Mouse (Mus musculus): ENCODE data around the gene Sp7.

Sp7 gene

DNA sequence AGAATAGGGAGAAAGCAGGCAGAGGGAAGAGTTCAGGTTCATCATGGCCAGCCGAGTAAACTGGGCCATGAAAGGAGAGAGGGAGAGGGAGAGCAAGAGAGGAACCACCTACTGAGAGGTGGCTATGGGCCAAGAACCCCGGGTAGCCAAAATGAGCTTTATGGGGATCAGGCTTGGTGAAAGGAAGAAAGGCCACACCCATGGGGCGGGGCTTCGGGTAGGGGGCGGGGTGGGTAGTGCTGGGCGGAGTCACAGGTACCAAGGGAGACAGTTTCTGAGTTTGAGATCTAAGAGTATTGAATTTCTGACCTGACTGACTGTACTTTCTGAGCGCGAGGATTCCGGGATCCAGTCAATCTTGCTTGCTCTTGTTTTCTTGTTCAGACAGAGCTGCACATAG is 19.7 kb upstream of the Sp7 start:
- no peak for DNase-seq (ENCODE audit: low read depth)

DNA sequence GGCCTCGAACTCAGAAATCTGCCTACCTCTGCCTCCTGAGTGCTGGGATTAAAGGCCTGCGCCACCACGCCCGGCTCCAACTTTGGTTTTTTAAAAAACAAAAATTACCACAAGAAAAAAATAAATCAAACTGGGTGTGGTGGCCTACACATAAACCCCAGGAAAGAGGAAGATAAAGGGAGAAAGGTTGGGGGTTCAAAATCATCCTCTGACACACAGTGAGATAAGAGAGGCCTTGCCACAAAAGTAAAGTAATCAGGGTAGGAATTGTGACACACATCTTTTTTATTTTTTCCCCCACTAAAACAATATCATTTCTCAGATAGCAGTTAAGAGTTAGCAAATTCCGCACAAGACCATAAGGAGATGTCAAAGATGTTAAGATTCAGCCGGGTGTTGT is 16.7 kb upstream of the Sp7 start:
- no peak for DNase-seq (ENCODE audit: low read depth)

DNA sequence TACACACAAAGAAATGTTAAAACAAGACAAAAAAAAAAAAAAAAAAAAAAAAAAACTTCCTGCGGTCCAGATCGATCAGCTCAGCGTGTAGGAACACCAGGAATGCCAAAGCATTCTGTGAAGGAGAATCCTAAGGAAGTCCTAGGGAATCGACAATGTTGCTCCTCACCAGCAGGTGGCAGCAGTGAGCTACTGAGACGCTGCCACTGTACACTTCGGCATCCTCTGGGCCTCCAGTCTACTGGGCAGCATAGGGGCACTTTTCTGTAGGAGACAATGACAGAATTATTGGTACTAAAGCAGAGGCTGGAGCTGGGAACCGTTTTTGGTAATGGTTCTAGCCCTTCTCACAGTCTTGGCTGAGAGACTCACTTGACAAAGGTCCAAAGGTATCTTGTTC is 14.6 kb upstream of the Sp7 start:
- peak; percentile 95 for DNase-seq (ENCODE audit: low read depth)

DNA sequence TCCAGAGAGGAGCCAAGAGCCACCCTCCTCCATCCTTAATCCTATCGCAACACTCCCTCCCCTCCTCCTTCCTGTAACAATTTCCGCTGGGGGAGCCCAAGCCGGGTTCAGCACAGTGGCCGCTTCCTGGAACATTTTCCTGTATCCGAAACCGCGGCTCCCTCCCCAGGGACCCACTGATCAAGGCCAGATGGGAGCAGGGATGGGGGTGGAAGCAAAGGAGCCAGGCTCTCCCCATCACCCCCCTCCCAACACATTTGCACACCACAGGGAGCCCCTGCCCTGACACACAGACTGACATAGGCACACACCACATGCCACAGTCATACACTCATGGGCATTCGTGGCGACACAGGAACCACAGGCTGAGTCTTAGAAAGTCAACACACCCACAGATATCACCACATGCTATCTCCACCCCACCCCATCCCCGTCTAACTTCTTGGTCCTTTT is 10.9 kb upstream of the Sp7 start:
- DNase-seq (ENCODE audit: low read depth), result peak; percentile 93

DNA sequence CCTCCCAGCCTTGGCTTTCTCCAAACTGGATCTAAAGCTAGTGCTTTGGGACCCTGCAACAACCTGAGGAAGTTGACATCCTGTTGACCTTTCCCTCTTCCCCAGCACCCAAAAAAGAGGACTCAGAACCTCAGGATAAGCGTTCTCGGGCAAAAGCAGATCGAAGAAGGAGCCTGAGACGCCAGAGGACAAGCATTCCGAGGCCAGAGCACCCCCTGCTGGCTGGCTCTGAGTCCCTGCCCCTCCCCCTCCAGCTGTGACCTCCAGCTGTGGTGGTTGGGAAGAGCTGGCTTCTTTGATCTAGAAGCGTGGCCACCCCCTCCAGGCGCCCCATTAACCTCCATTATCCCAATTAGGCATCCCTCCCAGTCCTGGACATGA is 10.2 kb upstream of the Sp7 start:
- peak; percentile 96 for DNase-seq (ENCODE audit: low read depth)

DNA sequence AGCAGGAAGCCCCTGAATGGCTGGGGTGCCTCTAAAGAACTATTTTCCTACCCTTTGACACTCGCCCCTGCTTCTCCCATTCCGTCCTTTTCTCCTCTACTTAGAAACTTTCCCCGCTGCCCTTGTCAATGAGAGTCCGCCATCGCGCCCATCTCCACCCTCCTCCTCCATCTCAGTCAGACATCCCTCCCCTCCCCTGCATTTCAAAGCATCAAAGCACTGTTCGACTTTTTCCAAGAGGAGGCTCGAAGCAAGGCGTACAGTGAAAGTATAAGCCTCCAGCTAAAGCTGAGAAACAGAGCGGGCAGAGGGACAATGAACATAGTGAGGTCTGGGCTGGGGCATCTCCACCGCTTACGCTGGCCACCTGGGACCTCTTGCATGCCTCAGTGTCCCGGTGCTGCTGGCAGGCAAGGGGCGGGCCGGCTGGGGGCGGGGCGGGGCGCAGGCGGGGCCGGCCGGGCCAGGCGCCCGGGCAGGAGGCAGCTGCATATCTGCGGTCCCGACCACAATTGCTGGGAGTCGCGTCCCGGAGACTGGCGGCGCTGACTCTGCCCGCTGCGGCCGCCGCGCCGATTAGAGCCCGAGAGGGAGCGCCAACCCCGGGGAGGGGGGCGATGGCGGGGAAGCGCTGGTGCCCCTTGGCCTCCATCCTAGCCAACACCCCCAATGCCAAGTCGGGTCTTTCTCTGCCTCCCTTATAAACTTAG is 9.6 kb upstream of the Sp7 start:
- peak; percentile 78 for DNase-seq (ENCODE audit: low read depth)

DNA sequence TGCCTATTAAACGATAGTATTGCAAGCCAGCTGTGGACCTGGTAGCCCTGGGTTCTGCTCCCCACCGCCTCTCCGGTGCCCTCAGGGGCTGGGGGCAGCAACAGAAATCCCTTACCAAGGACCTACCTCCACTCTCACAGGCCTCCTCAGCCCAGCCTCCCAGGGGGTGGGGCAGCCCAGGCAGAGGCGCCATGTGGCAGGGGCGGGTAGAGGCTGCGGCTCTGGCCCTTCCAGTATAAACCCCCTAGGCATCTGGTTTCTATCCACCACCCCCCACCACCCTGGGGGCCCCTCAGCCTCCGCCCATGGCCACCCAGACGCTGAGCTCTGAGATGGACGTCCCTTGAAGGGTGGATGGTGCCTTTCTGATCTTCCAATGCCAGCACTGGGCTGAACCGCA is 3.7 kb upstream of the Sp7 start:
- DNase-seq (ENCODE audit: low read depth), result no peak

DNA sequence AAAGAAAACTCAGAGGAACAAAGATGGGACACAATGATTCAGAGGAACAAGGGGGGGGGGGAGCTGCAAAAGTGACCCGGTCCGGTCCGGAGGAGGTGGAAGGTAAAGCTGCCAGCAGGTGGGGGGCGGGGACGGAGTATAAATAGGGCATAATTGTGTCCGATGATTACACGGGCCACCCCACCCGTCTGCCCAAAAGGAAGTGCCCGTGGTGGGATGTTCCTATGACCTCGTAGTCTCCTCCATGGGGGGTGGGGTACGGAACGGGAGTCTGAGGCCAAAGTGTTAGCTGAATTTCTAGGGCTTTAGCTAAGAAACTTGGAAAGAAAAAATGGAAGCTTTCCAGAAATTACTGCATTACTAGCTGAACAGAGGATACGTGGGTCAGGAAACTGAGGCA is 3.0 kb upstream of the Sp7 start:
- DNase-seq (ENCODE audit: low read depth), result no peak

DNA sequence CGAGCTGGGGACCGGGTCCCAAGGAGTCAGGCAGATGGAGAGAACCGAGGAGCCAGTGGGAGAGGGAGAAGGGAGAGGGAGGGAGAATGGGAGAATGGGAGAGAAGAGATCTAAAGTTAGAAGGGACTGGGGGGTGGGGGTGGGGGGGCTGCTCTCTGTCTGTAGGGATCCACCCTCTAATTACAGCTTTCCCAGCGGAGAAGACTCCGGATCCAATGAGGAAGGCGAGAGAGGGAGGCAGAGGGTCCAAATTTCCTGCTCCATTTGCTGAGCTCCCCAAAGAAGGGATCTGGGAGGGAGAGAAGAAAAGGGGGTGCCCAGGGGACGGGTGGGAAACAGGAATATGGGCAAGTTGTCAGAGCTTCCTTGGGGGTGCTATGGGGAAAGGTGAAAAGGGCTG is 744 bp downstream of the Sp7 start:
- DNase-seq (ENCODE audit: low read depth), result no peak

DNA sequence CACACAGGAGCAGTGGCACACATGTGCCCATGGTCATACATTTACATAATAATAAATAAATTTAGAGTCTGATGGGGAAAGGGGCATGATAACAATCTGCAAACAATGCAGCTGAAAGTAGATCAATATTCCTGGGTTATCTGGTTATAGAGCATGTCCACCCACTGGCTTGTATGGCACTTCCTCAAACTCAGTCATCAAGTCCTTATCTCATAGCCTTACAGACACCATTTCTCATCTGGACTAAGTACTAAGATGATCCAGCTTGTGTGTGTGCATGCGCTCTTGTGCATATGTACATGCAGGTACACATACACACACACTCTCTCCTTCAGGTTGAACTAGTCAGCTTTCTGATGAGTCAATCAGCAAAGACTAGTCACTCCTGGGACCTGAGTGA is 2.3 kb downstream of the Sp7 start:
- no peak for DNase-seq (ENCODE audit: low read depth)

DNA sequence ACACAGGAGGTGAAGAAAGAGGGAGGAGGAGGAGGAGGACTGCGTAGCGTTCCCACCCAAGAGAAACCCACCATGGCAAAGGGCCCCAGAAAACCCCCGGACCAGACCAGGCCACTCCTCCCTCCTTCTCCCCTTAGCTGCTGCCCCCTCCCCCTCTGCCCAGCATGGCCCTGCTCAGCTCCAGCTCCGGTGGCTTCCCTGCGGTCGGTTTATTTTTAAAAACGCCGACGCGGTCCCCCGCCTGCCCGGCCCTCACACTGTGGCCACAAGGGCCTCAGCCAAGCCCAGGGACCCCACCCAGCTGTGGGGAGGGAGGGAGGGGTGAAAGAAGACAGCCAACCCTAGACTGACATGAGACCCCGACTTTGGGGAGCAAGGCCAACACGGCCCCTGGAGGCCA is 4.3 kb downstream of the Sp7 start:
- DNase-seq (ENCODE audit: low read depth), result no peak

DNA sequence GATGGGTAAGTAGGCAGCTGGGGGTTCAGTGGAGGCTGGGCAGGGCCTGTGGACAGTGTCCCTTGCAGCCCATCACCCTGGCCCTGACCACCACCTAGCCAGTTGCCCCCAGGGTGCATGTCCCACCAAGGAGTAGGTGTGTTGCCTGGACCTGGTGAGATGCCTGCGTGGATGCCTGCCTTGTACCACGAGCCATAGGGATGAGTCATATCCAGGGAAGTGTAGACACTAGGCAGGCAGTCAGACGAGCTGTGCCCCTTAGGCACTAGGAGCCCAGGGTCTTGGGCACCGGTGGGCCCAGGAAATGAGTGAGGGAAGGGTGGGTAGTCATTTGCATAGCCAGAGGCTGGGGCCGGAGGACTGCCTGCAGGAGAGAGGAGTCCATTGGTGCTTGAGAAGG is 8.1 kb downstream of the Sp7 start:
- no peak for DNase-seq (ENCODE audit: low read depth)

DNA sequence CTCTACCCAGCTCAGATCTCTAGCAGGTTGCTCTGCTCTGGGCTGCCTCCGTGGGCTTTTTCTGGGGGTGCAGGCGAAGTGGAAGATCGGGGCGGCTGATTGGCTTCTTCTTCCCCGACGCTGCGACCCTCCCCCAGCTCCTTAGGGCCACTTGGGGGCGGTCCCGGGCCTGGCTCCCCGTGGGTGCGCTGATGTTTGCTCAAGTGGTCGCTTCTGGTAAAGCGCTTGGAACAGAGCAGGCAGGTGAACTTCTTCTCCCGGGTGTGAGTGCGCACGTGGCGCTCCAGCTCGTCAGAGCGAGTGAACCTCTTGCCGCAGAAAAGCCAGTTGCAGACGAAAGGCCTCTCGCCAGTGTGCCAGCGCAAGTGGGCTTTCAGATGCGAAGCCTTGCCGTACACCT is 8.9 kb downstream of the Sp7 start:
- DNase-seq (ENCODE audit: low read depth), result no peak

DNA sequence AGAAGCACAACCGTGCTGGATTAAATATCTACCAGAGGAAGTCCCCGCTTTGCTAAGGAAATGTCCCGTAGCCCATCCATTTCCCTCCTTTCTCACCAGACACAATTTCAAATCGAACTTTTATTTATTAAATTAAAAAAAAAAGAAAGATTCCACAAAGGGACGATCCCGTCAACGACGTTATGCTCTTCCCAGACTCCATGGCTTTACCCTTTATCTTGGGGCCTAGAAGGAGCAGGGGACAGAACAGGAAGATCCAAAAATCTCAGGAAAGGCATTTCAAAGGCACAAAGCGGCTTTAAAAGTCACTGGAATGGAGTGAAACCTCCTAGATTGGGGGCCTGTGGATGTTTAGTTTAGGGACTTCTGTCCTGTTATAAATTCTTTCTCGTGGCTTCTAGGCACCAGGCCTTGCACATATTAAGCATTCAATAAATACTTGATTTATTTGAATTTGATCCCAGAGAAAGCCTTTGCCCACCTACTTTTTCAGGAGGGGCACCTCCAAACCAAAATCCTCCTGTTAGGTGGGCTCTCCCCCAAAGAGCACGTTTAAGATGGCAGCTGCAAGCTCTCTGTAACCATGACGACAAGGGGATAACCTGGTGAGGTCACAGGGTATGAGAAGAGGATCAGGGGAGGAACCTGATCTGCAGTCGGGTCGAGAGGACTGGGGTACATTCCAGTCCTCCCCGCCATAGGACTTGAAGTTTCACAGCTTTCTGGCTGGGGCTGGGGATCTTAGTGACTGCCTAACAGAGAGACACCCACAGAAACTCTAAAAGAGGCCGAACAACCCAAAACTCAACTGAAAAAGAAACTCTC is 10.3 kb downstream of the Sp7 start:
- DNase-seq (ENCODE audit: low read depth), result no peak

DNA sequence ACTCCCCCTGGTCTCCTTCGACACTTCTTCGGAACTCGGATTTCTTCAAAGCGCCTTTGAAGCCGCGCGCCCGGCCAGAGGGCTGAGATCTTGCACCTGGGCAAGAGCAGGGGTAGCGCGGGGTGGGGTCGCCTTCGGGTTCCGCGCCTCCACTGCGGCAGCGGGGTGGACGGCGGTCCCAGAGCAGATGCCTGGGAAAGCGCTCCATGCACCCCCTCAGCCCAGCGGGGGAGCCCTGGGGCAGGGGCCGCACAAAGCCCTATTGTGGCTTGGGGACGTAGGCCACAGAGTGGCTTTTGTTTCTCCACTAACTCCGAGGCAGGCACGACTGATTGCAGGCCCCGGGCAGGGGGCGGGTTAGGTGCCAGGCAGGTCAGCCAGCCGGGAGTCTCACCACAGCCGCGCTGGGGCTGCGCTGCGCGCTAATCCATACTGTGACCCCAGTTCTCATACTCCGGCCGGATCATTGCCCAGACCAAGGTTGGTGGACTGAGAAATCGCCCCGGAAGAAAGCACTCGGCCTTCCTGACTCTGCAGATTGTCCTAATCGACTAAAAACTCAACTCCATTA is 11.0 kb downstream of the Sp7 start:
- no peak for DNase-seq (ENCODE audit: low read depth)

DNA sequence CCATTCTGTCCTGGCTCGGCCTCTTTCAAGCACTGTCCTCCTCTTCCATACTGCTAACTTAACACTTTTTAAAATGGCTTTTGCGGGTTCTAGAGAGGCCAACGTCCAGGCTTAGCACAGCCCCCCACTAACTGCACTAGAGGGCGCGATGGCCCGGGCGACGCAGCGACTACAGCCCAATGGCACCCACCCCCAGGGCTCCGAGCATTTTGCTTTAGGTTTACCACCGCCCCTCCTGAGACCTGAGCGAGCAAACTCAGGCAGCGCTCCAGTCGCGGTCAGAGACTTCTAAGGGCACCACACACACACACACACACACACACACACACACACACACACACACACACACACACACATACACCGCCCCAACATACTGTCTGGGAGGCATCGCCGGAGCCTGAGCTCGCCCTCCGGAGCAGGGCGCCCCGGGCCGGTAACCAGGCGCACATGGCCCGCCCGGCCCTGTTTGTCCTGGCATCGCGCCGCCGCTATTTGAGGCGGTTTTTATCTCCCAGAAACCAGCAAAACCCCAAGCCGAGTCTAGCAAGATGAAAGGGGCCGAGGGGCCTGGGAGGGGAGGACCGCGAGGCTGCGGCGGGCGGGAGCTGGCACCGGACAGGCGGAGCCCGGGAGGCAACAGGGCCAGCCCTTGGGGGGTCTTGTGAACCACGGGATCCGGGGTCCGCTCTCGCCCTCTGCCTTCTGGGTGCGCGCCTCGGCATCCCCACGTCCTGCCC is 11.7 kb downstream of the Sp7 start:
- no peak for DNase-seq (ENCODE audit: low read depth)

DNA sequence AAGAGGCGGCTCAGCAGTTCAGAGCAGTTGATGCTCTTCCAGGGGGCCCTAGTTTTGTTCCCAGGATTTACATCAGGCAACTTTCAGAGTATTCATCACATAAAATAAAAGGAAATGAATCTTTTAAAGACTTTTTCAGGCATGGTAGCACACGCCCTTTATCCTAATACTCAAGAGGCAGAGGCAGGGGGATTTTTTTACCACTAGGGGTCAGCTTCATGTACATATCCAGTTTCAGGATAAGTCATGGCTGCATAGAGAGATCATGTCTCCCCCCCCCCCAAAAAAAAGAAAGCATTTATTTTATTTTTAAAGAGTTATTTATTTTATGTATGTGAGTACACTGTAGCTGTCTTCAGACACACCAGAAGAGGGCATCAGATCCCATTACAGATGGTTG is 13.0 kb downstream of the Sp7 start:
- peak; percentile 35 for DNase-seq (ENCODE audit: low read depth)

DNA sequence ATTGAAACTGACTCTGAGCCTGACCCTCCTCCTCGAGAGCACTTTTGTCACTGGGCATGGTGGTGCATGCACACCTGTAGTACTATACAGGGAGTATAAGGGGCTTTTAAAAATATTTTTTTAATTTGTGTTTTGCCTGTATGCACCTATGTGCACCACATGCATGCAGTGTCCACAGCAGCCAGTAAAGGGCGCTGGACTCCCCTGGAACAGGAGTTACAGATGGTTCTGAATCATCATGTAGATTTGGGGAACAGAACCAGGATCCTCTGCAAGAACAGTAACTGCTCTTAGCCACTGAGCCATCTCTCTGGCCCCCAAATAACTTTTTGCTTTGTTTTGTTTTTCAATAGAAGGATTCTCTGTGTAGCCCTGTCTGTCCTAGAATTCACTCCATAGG is 14.8 kb downstream of the Sp7 start:
- DNase-seq (ENCODE audit: low read depth), result peak; percentile 48

DNA sequence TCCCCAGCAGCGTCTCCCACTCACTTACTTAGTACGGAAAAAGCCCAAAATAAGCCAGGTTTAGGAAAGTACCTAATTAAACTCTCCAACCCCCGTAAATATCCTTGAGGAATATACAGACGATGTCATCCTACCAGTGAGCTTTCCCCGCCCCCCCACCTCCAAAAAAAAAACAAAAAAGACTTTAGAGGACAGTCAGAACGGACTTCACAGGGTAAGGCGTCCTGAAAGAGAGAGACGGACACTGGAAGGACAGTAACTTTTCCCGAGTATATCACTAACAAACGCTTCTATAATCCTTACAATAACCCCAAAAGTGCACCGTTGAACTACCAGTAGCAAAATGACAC is 16.1 kb downstream of the Sp7 start:
- no peak for DNase-seq (ENCODE audit: low read depth)

DNA sequence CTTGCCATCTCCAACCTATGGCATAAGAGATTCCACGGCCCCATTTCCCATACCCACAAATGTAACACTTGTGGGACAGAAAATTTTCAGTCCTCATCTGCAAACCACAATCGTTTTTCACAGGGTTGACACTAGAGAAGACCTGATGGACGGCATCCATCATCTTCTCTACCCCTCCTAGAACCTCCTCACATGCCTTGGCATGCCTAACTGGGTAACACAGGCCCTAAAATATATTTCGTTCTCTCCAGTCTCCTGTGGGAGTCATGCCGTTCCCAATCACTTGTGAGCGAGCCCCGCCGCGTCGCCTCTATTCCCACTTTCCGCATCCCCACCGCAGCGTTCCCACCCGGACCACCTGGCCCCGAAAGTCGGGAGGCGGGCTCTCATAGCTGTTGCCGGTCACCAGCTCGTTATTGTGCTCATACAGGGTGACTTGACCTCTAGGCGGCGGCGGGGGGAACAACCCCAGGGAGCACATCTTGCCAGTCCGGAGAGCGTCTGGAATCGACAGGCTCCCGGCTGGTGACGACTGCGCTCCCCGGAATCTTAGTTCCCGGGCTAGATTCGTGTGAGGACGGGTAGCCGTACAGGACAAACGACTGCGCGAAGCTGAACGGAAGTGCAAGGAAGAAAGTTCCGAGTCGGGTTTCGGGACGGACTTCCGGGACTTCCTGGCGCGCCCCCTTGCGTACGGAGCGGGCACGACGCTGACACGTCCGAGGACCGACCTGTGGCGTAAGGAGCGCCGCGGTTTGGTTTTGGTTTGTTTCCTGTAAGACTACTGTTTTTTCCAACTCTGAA is 16.6 kb downstream of the Sp7 start, which contains the start of gene Aaas:
TSS of gene Aaas (minus strand) at position 634 of the 804 bp plus-strand sequence.
- peak; percentile 98 for DNase-seq (ENCODE audit: low read depth)

DNA sequence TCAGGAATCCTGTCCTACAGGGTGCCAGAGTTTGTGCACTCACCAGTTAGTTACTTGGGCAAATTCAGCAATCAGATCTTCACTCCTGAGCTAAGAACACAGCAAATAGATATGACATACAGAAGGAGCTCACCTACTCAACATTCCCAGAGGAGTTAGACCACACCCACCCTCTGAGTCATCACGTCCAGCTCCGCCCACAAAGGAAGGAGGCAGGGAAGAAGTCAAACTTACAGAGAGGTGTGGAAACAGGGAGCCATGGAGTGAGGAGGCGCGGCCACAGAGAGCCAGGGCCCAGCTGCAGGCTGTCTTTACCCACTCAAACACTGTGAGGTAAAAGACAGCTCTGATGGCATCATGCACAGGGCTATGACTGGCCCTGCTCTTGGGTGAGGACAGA is 20.5 kb downstream of the Sp7 start:
- DNase-seq (ENCODE audit: low read depth), result peak; percentile 69

DNA sequence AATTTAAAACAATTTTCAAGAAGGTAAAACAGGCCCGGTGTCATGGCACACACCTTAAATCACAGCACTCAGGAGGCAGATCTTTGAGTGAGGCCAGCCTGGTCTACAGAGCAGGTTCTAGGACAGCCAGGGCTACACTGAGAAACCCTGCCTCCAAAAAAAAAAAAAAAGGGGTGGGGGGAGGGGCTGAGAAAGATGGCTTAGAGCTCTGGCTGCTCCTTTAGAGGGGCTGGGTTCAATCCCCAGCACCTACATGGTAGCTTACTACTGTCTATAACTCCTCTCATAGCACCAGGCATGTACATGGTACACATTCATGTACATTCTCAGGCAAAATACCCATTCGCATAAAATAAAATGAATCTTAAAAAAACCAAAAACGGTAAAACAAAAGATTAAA is 22.5 kb downstream of the Sp7 start:
- no peak for DNase-seq (ENCODE audit: low read depth)
